Mouse (Mus musculus) c-Kit-negative CD71-positive TER-119-positive erythroid progenitor cells, embryonic 14.5 days (primary cell): ENCODE results near the gene Kif3c.

Experiments
- DNase-seq: peaks from one replicate; pipeline ENCODE4 v3.0.0-alpha.2; 2013; ENCODE audit warnings: low read depth, low spot score

Gene Kif3c

DNA sequence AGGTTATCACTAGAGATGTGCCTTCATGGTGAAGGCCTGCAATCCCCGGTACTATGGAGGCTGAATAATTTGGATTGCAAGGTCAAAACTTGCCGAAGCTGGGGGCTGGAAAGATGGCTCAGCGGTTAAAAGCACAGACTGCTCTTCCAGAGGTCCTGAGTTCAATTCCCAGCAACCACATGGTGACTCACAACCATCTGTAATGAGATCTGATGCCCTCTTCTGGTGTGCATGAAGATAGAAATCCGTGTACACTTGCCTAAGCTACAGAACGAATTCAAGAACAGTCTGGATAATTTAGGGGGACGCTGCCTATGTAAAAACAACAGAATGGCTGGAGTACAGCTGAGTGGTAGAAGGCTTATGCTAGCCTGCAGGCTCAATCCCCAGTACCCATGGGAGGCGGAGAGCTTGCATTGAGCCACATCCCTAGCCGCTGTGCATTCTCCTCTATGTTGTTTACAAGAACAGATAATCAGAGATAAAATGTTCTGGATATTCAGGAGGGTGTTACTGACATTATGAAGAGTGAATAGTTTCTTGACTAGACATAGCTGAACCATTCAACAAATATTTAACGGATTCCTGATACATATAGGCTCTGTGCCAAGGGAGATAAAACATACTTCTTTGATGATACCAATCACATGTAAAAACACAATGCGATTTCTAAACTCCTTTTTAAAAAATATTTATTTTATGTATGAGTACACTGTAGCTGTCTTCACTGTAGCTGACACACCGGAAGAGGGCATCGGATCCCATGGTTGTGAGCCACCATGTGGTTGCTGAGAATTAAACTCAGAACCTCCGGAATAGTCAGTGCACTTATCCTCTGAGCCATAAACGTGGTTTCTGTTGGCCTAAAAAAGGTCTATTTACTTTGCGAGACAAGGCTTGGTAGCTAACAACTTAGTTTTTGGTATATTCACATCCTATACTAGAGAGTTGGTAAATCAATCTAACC is 60.7 kb downstream of the Kif3c start:
- peak; percentile 16 for DNase-seq

DNA sequence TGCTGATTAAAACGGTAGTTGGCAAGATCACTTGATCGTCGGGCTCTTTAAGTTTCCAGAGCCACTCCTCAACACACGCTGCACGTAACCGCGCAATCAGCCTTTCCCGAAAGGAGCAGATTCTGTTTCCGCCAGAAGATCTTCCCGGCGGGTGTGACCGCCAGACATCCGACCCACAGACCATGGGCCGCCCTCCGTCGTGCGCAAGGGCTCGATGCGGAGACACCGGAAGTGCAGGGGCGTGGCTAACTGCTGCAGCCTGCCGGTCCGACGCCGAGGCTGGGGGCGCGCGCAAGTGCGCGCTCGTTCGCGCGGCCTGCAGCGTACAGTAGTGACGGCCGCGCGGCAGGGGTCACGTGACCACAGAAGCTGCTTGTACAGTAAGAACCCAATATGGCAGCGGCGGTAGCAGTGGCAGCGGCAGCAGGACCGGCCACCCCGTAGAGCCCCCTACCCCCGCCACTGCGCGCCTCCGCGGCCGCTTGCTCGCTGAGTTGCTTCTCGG is 61.6 kb downstream of the Kif3c start, which contains the start of gene Asxl2:
Asxl2 (plus strand) TSS at position 328 of the 505 bp plus-strand sequence.
- DNase-seq: peak; percentile 98

DNA sequence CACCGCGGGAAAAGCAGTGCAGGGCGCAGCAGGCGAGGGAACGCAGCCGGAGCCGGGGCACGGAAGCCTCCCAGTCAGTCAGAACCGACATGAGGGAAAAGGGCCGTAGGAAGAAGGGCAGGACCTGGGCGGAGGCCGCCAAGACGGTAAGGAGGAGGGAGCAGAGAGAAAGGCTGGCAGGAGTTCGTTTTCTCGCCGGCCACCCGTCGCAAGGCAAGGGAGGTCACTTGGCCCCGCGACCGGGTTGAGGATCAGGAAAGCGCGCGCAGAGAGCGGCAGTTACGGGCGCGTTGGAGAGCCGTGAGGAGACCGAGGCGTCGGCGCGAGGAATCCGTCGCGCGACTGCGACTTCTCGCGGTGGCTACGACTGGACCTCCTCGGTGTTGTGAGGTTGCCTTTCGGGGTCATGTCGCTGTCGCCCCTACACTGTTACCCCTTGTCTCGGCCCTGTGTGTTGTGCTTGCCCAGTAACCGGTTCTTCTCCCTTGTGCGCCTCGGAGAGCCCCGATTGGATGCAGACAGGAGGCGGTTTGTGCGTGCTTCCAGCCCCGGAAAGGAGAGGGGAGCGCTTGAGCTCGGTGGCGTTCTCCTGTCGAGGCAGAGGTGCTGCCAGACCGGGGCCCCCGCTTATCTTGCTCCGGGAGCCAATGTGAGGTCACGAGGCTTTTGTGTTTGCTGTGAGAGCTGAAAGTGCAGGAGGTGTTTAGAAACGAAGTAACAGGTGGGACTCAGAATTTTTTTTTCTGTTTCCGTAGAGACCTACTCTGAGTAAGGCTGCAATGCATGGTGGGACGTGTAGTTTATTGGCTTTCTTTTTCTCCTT is 62.3 kb downstream of the Kif3c start:
- peak; percentile 71 for DNase-seq

DNA sequence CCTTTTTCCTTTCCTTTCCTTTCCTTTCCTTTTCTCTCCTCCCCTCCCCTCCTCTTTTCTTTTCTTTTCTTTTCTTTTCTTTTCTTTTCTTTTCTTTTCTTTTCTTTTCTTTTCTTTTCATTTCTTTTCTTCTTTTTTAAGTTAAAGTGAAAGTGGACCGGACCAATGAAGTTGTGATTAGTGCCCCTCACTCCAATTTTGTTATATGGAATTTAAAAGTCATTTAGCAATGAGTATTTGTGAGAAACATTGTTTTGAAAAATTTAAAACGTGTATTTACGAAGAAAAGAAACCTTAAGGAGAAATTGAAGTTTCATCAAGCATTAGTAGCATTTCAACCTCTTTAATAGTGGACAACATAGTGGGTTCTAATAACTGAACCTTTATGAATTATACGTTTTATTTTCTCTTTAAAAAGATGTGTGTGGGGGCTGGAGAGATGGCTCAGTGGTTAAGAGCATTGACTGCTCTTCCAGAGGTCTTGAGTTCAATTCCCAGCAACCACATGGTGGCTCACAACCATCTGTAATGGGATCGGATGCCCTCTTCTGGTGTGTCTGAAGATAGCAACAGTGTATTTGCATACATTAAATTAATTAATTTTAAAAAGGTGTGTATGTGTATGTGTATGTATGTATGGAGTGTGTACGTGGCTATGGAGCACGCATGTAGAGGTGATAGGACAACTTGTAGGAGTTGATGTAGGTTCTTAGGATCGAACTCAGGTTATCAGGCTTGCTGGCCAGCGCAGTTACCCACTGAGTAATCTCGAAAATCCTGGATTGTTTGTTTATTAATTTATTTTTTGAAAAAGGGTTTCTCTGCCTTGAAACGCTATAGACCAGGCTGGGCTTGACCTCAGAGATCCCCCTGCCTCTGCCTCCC is 63.2 kb downstream of the Kif3c start:
- no peak for DNase-seq

DNA sequence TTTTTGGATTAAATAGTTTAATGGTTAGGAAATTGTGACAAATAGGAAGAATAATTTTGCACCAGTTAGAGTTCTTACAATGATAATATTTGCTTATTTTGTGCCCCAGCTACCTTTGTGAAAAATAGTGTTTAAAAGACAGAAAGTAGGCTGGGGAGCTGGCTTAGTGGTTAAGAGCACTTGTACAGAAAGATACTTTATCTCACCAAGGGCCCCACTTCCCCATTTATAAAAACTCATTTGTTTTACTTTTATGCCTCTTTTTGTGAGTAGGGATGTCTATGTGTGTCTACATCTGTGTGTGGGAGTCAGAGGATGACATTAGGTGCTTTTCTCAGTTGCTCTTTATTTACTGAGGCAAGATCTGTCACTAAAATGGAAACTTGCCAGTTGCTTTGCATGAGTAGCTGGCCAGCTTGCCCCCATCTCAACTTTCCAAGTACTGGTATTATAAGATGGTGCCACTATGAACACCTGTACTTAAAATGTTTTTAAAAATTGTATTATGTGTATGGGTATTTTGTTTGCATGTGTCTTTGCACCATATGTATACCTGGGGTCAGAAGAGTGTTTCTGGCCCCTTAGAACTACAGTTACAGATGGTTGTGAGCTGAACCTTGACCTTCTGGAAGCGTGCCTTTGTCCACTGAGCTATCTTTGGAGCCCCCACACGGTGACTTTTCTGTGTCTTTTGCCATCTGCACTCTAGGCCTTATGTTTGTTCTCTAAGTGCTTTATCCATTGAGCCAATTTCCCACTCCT is 64.9 kb downstream of the Kif3c start:
- DNase-seq: no peak

DNA sequence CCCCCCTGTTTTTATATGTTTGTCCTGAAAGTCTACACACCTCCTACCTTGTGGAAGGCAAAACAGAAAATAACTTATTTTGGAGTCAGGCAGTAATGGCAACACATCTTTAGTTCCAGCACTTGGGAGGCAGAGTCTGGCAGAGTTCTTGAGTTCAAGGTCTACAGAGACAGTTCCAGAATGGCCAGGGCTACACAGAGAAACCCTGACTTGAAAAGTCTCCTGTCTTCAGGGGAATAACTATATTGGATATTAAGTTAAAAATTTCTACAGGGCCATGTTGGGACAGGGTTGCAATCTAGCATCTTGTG is 65.5 kb downstream of the Kif3c start:
- no peak for DNase-seq

DNA sequence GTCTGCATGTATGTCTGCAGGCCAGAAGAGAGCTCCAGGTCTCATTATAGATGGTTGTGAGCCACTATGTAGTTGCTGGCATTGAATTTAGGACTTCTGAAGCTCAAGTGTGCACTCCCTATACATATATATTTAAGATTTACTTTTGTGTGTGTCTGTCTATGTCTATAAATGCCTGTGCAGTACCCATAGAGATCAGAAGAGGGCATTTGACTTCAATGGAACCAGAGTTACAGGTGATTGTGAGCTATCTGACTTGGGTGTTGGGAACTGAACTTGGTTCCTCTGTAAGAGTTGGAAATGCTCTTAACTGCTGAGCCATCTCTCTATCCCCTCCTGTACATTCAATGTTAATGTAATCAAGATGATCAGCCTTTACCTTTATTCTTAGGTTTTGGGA is 66.1 kb downstream of the Kif3c start:
- no peak for DNase-seq

DNA sequence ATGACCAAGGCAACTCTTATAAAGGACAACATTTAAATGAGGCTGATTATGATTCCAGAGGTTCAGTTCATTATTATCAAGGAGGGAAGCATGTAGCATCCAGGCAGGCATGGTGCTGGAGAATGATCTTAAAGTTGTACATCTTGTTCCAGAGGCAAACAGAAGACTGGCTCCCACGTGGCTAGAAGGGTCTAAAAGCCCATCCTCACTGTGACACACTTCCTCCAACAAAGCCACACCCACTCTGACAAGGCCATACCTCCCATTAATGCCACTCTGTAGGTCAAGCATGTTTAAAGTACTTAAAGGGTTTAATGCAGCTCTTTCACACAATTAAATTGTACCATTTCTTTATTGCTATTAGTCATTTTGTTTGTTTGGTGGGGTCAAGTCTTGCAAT is 68.8 kb downstream of the Kif3c start:
- no peak for DNase-seq

DNA sequence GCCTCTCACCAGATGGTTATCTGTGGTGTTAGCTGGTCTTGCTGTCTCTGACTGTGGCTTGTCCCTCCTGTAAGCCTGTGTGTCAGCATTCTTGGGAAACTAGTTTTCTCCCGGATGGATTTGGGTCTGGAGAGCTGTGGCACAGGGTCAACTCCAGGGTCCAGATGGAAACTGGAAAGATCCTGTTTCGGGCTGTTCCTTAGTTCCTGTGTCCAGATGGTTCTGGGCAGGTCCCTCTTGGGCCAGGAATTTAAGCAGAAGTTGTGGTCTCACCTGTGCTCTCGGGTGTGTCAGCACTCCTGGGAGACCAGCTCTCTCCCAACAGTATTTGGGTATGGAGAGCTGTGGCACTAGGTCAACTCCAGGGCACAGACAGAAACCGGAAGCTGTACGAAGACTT is 71.5 kb downstream of the Kif3c start:
- no peak for DNase-seq

DNA sequence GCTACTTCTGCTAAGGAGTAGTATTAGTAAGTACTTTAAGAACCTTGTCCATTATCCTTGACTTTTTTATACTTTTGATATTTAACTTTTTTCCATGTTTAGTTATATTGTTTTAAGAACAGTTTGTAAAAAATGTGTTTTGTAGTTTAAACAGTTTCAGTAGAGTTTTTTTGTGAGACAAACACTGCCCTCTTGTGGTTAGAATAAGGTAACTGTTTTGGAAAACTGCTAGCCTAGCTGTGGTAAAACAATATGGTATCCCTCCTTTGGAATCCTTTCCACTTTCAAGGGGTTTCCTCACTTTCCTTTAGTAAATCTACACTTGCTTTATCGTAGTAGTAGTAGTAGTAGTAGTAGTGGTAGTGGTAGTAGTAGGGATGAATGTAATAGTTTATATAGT is 72.9 kb downstream of the Kif3c start:
- DNase-seq: no peak

DNA sequence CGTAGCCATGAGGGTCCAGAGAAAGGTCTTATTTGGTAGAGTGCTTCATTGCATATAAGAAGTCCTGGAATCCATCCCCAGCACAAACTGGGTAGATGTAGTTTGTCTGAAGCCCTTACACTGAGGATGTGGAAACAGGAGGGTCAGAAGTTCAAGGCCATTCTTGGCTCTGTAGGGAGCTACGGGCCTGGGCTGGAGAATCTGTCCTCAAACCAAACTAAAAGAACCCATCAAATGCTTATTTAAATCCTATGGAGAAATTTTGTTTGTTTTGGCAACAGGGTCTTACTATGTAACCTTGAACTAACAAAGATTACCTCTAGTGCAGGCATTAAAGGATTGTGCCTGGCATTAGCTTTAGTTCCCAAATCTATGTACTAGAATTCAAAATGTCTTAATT is 76.0 kb downstream of the Kif3c start:
- no peak for DNase-seq

DNA sequence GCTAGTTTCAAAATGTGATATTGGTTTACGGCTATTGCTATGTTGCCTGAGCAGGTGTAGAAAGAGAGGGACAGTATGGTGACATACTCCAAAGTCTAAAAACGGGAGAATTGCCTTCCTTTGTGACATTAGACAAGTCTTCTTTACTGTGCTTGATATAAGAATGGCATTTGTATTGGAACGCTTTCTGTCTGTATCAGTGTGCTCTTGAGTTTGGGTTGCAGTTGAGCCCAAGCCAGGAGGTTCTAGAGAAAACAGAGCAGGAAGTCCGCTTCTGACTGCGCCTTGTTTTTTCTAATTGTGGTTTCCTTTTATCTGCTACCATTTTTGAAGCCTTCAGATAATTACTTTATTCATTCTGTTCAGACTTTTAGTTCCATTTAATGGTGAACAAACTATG is 76.4 kb downstream of the Kif3c start:
- no peak for DNase-seq

DNA sequence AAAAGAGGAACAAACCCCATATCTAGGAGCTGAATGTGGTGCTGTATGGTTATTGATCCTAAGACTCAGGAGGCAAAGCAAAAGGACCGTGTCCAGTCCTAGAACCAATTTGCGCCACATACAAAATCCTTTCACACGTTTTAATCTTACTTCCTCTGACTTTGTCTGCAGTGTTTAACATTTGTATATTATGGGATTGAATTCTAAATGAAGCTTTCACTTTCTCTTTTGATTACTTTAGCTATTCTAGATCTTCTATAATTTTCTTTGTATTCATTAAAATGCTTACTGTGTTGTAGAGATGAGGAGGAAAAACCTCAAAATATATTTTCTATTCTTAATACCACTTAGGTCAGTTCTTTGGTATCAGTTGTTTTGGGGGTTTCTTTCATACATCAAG is 88.6 kb downstream of the Kif3c start:
- DNase-seq: no peak
